Mouse (Mus musculus) activated CD4-positive, CD25-positive, alpha-beta regulatory T cell, adult 4 months (primary cell): ENCODE results near the gene 1700018G05Rik. TPM values are rescaled to one million over a fixed set of nuclear protein-coding genes. Genes with fewer than 3 reads are reported as not detected.
"Not testable (repeated sequence)": the region's sequence is repeated elsewhere in the genome, so short reads cannot be mapped to it uniquely, and the experiment has no call there.

ENCODE experiments used
- ATAC-seq: one replicate; pipeline ENCODE4 v1.8.0; 2017
- polyA plus RNA-seq, 2 experiments: library from polyadenylated mRNA; unstranded; fragments of 100-300 nt; shearing (Covaris generic); gene quantifications; one replicate each; pipeline ENCODE4 v1.2.1; 2017

The 1700018G05Rik gene
- not detected for polyA plus RNA-seq

DNA sequence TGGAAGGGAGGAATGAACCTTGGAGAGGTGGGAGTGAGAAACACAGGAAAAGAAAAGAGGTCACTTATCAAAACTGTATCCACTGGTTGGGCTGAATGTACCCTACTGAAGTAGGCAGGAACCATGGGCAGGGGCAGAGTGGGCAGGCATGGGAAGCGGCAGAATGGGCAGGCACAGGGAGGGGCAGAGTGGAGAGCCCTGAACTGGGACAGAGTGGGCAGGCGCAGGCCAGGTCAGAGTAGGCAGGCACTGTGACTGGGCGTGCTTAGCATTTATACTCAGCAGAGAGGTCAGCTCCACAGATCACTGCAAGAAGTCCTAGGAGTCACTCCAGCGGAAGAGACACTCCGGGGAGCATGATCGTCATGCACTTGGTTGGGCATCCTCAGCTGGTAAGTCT, at the start of gene 1700018G05Rik:
Gene 1700018G05Rik (plus strand): TSS at position 301 of the 400 bp plus-strand sequence.
- ATAC-seq, result not testable (repeated sequence)

DNA sequence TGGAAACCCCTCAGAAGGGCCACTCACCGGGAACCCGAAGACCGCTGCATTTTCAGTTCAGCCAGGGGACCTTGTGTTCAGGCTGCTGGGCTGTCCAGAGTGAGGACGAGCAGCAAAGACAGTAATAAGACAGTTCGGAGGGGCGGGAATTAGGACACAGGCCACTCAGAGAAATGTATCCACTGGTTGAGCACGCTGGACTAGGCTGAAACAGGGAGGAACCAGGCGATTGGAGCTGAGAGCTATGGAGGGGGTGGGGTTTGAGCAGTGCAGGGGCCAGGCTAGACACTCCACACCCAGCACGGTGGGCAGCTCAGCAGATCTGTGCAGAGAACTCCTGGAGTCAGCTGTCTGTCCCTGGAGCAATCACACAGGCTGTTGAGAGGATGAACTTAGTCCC, 19.6 kb upstream of the 1700018G05Rik start, which contains the start of the genes Dmrtc1a and 1700011M02Rik:
Gene Dmrtc1a (minus strand): TSS at position 101 of the 400 bp plus-strand sequence.
Gene 1700011M02Rik (plus strand): TSS at position 319 of the 400 bp plus-strand sequence.
- ATAC-seq, result not testable (repeated sequence)

DNA sequence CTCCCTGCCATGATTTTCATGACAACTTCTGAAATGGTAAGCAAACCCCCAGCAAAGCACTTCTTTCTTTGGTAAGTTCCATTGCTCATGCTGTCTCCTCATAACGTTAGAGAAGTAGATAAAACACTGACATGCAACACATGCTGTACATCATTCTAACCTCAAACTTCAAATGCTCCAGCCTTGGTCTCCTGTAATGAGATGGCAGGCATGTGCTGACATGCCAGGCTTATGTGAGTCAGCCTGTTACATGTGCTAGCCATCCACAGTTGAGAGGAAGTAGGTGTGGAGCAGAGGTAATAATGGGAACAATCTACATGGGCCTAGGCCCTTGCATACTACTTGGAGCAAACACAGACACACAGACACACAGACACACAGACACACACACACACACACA, 13.3 kb upstream of the 1700018G05Rik start:
- not testable (repeated sequence) for ATAC-seq

DNA sequence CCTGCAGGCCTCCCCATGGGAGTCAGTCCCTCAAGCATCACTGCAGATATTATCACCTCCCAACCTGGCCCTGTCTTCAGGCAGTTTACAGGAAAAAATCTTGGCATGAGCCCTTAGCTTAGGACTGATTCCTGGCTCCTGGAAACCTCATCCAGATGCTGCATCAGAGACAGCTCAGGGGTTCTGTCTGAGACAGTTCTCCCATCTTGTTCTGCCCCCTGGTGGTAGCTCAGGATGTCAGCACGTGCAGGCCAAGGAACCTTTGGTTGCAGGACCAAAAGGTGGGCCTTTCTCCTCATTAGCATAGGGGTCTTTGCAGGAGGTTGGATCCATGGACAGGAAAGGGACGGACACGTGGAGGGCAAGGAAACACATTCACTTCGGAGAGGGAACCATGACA, 1.5 kb upstream of the 1700018G05Rik start:
- ATAC-seq, result not testable (repeated sequence)

DNA sequence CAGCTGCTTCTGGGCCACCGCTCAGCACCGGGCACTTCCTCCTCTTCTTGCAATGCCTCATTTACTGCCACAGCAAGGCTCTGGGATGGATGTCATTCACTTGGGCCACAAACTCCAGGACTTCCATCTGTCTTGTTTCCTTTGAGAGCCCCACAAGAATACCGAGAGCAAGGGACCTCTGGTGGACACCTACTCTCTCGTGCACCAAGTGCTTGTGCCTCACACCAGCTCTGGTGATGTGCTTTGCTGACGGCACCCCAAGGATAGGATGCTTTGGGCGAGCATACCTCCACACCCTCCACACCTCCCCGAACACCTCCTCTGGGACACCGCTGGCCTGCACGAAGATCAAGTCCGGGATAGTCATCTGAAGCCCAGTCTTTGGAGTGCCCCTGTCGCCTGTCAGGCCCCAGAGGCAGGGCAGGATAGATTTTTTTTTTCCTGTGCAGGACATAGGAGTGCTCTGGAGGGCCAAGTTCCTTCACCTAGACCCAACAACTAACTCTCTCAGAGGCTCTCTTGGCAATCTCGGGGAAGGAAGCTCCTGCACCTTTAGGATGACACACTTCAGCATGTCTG, 4.9 kb downstream of the 1700018G05Rik start:
- no peak for ATAC-seq

DNA sequence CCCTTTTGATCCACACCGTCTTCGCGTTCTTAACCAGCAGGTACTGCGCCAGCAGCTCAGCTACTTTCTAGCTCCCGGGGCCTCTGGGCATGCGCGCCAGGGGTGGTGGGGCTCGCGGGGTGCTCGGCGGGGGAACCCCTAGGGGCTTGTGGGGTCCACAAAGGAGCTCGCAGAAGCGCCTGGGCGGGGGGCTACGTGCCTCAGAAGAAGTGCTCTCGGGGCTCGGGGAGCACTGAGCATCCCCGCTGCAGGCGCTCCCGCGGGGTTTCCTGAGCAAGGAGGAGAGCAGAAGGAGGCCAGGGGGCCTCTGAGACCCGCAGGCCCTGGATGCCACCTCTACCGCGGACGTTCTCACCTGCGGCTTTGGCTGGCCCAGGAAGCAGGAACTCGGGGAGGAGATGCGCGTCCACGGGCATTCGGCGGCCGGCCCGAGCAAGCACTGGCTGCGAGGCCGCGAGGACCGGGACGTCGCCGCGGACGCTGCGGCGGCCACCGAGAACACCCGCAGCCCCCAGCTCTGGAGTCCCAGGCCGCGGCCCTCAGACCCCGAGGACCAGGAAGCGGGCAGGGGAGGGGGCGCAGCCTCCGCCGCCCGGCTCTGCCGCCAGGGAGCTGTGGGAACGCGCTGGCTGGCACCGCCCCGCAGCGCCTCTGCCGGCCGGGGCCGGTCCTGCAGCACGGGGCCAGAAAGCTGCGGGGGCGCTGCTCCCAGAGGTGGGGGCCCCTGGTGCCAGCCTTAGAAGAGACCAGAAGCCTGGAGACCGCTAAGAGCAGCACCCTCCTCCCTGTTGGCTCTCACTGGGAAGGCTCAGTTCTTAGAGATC, 5.6 kb downstream of the 1700018G05Rik start:
- peak; percentile 32 for ATAC-seq

DNA sequence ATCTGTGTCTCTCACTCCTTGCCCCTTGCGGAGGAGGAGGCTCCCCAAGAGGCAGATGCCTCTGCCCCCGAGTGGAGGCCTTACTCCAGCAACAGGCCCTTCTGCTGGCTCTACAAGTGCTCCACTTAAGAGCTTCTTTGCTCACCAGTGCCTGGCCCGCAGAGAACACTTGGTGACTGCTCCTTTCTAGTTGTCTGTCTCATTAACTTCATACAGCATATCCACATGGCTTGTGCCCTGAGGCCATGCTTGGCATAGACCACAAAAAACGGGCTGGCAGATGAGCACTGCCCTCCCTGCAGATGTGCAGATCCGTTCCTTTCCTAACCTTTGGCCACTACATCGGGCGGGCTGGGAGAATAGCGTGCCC, 6.2 kb downstream of the 1700018G05Rik start:
- no peak for ATAC-seq

DNA sequence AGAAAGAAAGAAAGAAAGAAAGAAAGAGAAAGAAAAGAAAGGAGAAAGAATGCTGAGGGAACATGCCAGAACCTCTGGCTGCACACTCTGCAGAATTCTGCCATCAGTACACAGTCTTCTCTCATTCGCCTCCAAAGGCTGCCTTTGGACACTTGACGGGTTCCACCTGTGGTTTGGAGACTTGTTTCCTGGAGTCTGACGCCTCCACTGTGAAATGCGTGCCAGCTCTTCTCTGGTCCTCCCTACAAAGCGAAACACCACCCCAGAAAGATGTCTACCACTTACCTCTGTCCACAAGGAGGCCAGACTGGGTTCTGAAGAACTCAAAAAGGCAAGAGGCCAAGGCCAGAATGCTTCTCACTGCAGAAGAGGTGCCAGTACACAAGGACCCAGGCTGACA, 8.6 kb downstream of the 1700018G05Rik start:
- ATAC-seq, result no peak

DNA sequence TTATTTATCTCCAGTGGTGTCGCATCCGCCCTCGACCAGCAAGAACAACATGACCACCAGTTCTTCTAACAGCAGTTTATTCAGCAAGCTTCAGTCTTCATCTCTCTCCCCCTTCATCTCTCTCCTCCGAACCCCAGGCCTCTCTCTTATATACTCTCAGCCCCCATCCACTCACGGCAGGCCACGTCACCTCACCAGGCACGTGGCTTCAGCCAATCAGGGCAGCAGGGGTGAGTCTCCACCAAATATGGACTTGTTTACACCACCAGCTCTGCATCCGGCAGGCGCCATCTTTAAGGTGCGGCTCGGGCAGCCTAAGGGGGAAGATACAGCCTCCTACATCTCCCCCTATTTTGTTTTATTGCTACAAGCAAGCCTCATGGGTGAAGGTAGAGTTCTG, 22.0 kb downstream of the 1700018G05Rik start:
- ATAC-seq, result not testable (repeated sequence)

DNA sequence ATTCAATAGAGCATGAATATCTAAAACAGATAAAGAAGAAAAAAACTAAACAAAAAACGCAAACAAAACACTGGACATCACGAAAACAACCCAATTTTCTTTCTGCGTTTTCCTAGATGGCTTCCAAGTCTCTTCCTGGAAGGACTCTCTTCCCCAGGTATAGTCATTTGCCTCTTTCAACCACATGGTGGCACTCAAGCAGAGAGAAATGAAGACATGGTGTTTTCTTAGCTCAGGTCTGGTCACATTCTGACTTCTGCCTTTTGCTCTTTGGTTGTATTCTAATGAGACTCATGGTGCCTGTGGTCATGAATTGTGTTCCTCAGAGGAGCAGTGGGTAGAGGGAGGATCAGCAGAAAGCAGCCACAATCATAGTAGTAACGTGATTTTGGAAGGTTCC, 30.7 kb downstream of the 1700018G05Rik start:
- ATAC-seq, result no peak

DNA sequence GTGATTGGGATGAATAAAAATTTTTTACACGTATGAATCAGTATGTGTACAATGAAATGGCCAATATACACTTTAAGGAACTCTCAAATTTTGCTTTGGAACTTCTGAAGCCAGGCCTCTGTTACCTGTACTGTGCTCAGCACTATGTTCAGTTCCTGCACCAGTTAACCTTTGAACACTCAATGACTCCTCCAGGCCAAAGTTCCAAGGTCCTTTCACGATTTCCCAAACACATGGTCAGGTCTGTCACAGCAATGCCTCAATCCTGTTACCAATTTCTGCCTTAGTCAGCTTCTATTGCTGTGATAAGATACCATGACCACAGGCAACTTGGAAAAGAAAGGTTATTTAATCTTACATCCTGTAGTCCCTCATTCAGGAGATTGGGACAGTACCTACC, 32.4 kb downstream of the 1700018G05Rik start:
- ATAC-seq, result no peak

Other genes with a start within 250 kb of the 1700018G05Rik start
- gene Gm3880, start 241.4 kb upstream of the 1700018G05Rik start, polyA plus RNA-seq, result not detected
- gene Gm9112, start 220.7 kb upstream of the 1700018G05Rik start, polyA plus RNA-seq, result not detected
- gene Dmrtc1b, start 220.5 kb upstream of the 1700018G05Rik start, polyA plus RNA-seq, result not detected
- not detected for gene Dmrtc1c1, start 125.4 kb upstream of the 1700018G05Rik start, polyA plus RNA-seq
- not detected for gene Dmrtc1c2, start 73.8 kb upstream of the 1700018G05Rik start, polyA plus RNA-seq
- under 1 TPM in 1 of 2 experiments, not detected in 1; 0.33 TPM for gene 1700031F05Rik, start 60.4 kb upstream of the 1700018G05Rik start, polyA plus RNA-seq
- gene Dmrtc1a, start 19.7 kb upstream of the 1700018G05Rik start, polyA plus RNA-seq, result not detected
- gene 1700011M02Rik, start 19.5 kb upstream of the 1700018G05Rik start, polyA plus RNA-seq, result not detected